11 mouse cellular contexts compared by ENCODE assay signal in genomic region chr19:60417611-60418010, GRCm38 (mm10). TPM values are rescaled to one million over a fixed set of nuclear protein-coding genes. Genes with fewer than 3 reads are reported as not detected.
DNase-seq lines count a peak whose midpoint lies in the region; ATAC-seq and TF ChIP-seq lines count a peak whose summit lies in the region.
"Had no signal": no experiment of that assay in that cellular context is flagged by ENCODE, and none has a peak within 500 bp of the region (broad histone marks: within the 10 kb centered on the region; RNA-seq: fewer than 3 reads in every experiment).

No protein-coding gene starts in this region.

- H3K9ac ChIP-seq in forebrain, embryonic 14.5 days (ENCODE audit: low read length) = no peak overlapping the region
- no peak overlapping the region for H3K9ac ChIP-seq in forebrain, embryonic 13.5 days

- DNase-seq in forebrain, embryonic 14.5 days (ENCODE audit: low spot score) = peak; percentile 76
- DNase-seq in right cerebral cortex, adult 2 months (ENCODE audit: low spot score in 2 of 2) = peak; percentile 28 to 50
- DNase-seq in right cerebral cortex, postnatal 4 days = no peak
- DNase-seq in left cerebral cortex, adult 2 months (ENCODE audit: extremely low spot score in 1 of 2, low spot score in 2 of 2) = peak in 1 of 2 experiments; percentile 22
- peak; percentile 6 for DNase-seq in splenic B cell, adult 2 months (ENCODE audit: low read depth, low spot score)
- DNase-seq in urinary bladder, adult 2 months (ENCODE audit: low spot score) = no peak
- DNase-seq in lung, adult 18-20 months = no peak

- TF ChIP-seq CTCF in left cerebral cortex, adult 2 months (IDR thresholded peaks at IDR 0.05) = peak; percentile 65

- H3K9me3 ChIP-seq in forebrain, embryonic 14.5 days (replicated peaks; ENCODE audit: control insufficient read depth, low read length) = no peaks in the 10 kb centered on the region
- no peaks in the 10 kb centered on the region for H3K9me3 ChIP-seq in forebrain, embryonic 13.5 days (replicated peaks)
- H3K9me3 ChIP-seq: G1E had no signal

- H3K4me3 ChIP-seq in forebrain, embryonic 14.5 days (ENCODE audit: low read depth, low read length) = no peak overlapping the region
- no peak overlapping the region for H3K4me3 ChIP-seq in forebrain, embryonic 13.5 days
- H3K4me3 ChIP-seq in left cerebral cortex, adult 2 months = no peak overlapping the region

- no peak overlapping the region for H3K4me2 ChIP-seq in forebrain, embryonic 14.5 days (ENCODE audit: low read length)
- no peak overlapping the region for H3K4me2 ChIP-seq in forebrain, embryonic 13.5 days

- WGBS in forebrain, embryonic 14.5 days = 64% methylated on average over 1 of the region's 1 CpGs
- 86% methylated on average over 1 of the region's 1 CpGs for WGBS in forebrain, embryonic 13.5 days

- 0 out of 2 replicates have a peak, but pooled peaks have one; percentile 42 for ATAC-seq in forebrain, embryonic 14.5 days
- no peak for ATAC-seq in forebrain, embryonic 13.5 days

- H3K27me3 ChIP-seq in forebrain, embryonic 14.5 days (replicated peaks; ENCODE audit: control insufficient read depth, insufficient read depth, low read length) = no peaks in the 10 kb centered on the region
- no peaks in the 10 kb centered on the region for H3K27me3 ChIP-seq in forebrain, embryonic 13.5 days
- H3K27me3 ChIP-seq in splenic B cell, adult 2 months (ENCODE audit: control insufficient read depth, insufficient read depth, low read length, poor library complexity, severe bottlenecking) = no peaks in the 10 kb centered on the region

- H3K27ac ChIP-seq in forebrain, embryonic 14.5 days (ENCODE audit: low read depth, low read length) = no peak overlapping the region
- H3K27ac ChIP-seq in forebrain, embryonic 13.5 days = no peak overlapping the region
- H3K27ac ChIP-seq in left cerebral cortex, adult 2 months = no peak overlapping the region
- H3K27ac ChIP-seq: macrophage had no signal

- intact Hi-C loops in left cerebral cortex, adult 2 months (cut with DNase I) = loop anchor here (2.0 to 10.0 kb wide), 2 partner anchors 999 to 1033 kb away; no protein-coding TSS in a partner anchor

- H3K36me3 ChIP-seq in forebrain, embryonic 14.5 days (ENCODE audit: control insufficient read depth, insufficient read depth, low read length) = no peaks in the 10 kb centered on the region
- H3K36me3 ChIP-seq in forebrain, embryonic 13.5 days (ENCODE audit: poor library complexity, severe bottlenecking) = no peaks in the 10 kb centered on the region
- no peaks in the 10 kb centered on the region for H3K36me3 ChIP-seq in splenic B cell, adult 2 months (ENCODE audit: control insufficient read depth, insufficient read depth, low read length, poor library complexity, severe bottlenecking)
- H3K36me3 ChIP-seq: G1E had no signal

- no peaks in the 10 kb centered on the region for H3K4me1 ChIP-seq in forebrain, embryonic 14.5 days (ENCODE audit: control insufficient read depth, insufficient read depth, low read length)
- peaks cover 4% of the 10 kb centered on the region; the same call in 1 of the 2 replicates for H3K4me1 ChIP-seq in forebrain, embryonic 13.5 days

RNA-seq across cellular contexts. Expression of gene Prlhr, which starts 50.5 kb away (rescaled TPM):
- polyA plus RNA-seq in forebrain, embryonic 14.5 days (2014; fragmentation: Nextera tagmentation; extraction: Ambion mirVana) = 0.10 and 0.22 TPM in 2 replicates
- polyA plus RNA-seq in forebrain, embryonic 13.5 days (2015; fragmentation: Nextera tagmentation; extraction: Ambion mirVana) = 0.11 TPM in 1 of 2 replicates, not detected in the other
- not detected for total RNA-seq in left cerebral cortex, adult 2 months (2021)
- polyA plus RNA-seq in urinary bladder, adult 2 months (2012; rRNA removed) = not detected in 2 replicates
- polyA plus RNA-seq: G1E; gonadal fat pad, adult 2 months; macrophage had no signal

Comparison
In these comparisons a context has a peak if more than half of its experiments do, and no peak if none do; other contexts are left out.
1. DNase-seq: peak in forebrain, embryonic 14.5 days (single experiment), right cerebral cortex, adult 2 months (2 of 2) and splenic B cell, adult 2 months (single experiment); none in right cerebral cortex, postnatal 4 days (single experiment), urinary bladder, adult 2 months (single experiment) and lung, adult 18-20 months (0 of 2).